In the genomic region with DNA sequence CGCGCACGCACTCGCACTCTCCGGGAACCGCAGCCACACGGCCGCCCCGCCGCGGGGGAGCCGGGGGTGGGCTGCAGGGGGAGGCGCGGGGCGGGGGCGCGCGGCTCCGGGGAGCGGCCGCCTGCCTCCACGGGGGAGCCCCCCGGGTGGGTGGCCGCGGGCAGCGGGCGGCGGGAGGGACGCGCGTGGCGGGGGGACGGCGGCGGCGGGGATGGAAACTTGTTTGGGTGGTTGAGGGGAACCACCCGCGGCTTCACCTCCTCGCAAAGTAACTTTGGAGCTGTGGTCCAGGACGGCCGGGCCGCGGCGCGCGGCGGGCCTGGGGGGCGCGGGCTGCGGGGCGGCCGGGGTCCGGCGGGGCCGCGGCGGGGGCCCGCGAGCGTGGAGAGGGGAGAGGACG, we compare ENCODE assay signal across 8 mouse cellular contexts. TPM values are rescaled to one million over a fixed set of nuclear protein-coding genes. Genes with fewer than 3 reads are reported as not detected.
DNase-seq lines count a peak whose midpoint lies in the region; ATAC-seq lines count a peak whose summit lies in the region.

No protein-coding gene starts in this region.

- peak overlapping the region; percentile 86 for H3K4me2 ChIP-seq in heart, embryonic 16.5 days (ENCODE audit: low read depth, low read length)
- H3K4me2 ChIP-seq in hindbrain, embryonic 15.5 days: peak overlapping the region; percentile 79
- peak overlapping the region; percentile 87 for H3K4me2 ChIP-seq in midbrain, embryonic 13.5 days (replicated peaks)

- peak; percentile 8; the same call in 1 of the 2 replicates for ATAC-seq in heart, embryonic 16.5 days (replicated peaks; ENCODE audit: extremely low read depth, insufficient read depth, low FRiP score)
- peak; percentile 17 for ATAC-seq in hindbrain, embryonic 15.5 days (ENCODE audit: low FRiP score, low read depth)
- peak; percentile 32 for ATAC-seq in midbrain, embryonic 13.5 days
- ATAC-seq in inflammation-experienced regulatory T-cells, adult 6 months: no peak
- no peak for ATAC-seq in megakaryocyte-erythroid progenitor cell, adult 5-6 weeks (replicated peaks; ENCODE audit: low FRiP score, low TSS enrichment, poor library complexity, severe bottlenecking)

- H3K27me3 ChIP-seq in heart, embryonic 16.5 days (ENCODE audit: control insufficient read depth, insufficient read depth, low read length): no peaks in the 10 kb centered on the region
- H3K27me3 ChIP-seq in hindbrain, embryonic 15.5 days: no peaks in the 10 kb centered on the region
- no peaks in the 10 kb centered on the region for H3K27me3 ChIP-seq in midbrain, embryonic 13.5 days

- peak overlapping the region; percentile 97 for H3K9ac ChIP-seq in heart, embryonic 16.5 days (ENCODE audit: low read length)
- H3K9ac ChIP-seq in hindbrain, embryonic 15.5 days: peak overlapping the region; percentile 67
- H3K9ac ChIP-seq in midbrain, embryonic 13.5 days (replicated peaks): peak overlapping the region; percentile 92

- no peak for DNase-seq in heart, postnatal 4 days
- DNase-seq in R1 (ENCODE audit: low read depth, low spot score): peak; percentile 41
- DNase-seq in testis, postnatal 14 days (ENCODE audit: low spot score): no peak

- H3K4me1 ChIP-seq in heart, embryonic 16.5 days (ENCODE audit: control insufficient read depth, insufficient read depth, low read length): peaks cover 22% of the 10 kb centered on the region
- peaks cover 33% of the 10 kb centered on the region for H3K4me1 ChIP-seq in hindbrain, embryonic 15.5 days (replicated peaks)
- H3K4me1 ChIP-seq in midbrain, embryonic 13.5 days (replicated peaks): peaks cover 34% of the 10 kb centered on the region

- H3K27ac ChIP-seq in heart, embryonic 16.5 days (ENCODE audit: low read length): peak overlapping the region; percentile 94
- H3K27ac ChIP-seq in hindbrain, embryonic 15.5 days (replicated peaks): peak overlapping the region; percentile 98
- peak overlapping the region; percentile 96 for H3K27ac ChIP-seq in midbrain, embryonic 13.5 days

- H3K4me3 ChIP-seq in heart, embryonic 16.5 days (ENCODE audit: low read length): peak overlapping the region; percentile 81
- peak overlapping the region; percentile 79 for H3K4me3 ChIP-seq in hindbrain, embryonic 15.5 days
- H3K4me3 ChIP-seq in midbrain, embryonic 13.5 days (replicated peaks): peak overlapping the region; percentile 98

- no peaks in the 10 kb centered on the region for H3K36me3 ChIP-seq in heart, embryonic 16.5 days (ENCODE audit: control insufficient read depth, insufficient read depth)
- H3K36me3 ChIP-seq in hindbrain, embryonic 15.5 days: no peaks in the 10 kb centered on the region
- H3K36me3 ChIP-seq in midbrain, embryonic 13.5 days: no peaks in the 10 kb centered on the region

- H3K9me3 ChIP-seq in heart, embryonic 16.5 days (replicated peaks; ENCODE audit: control insufficient read depth, low read length): no peaks in the 10 kb centered on the region
- H3K9me3 ChIP-seq in hindbrain, embryonic 15.5 days: no peaks in the 10 kb centered on the region
- H3K9me3 ChIP-seq in midbrain, embryonic 13.5 days: no peaks in the 10 kb centered on the region

- WGBS in heart, embryonic 16.5 days: under 1% methylated on average over 47 of the region's 61 CpGs
- 0% methylated on average over 25 of the region's 61 CpGs for WGBS in hindbrain, embryonic 15.5 days
- 2% methylated on average over 30 of the region's 61 CpGs for WGBS in midbrain, embryonic 13.5 days

RNA-seq across cellular contexts. Expression of gene Ssbp2, which starts 1.2 kb away (rescaled TPM):
- polyA plus RNA-seq in heart, embryonic 16.5 days (2015; fragmentation: Nextera tagmentation; extraction: Ambion mirVana): 111 and 114 TPM in 2 replicates
- 10 to 100 TPM; 56.3 to 62.0 TPM for total RNA-seq in heart, postnatal 4 days (2021)
- polyA plus RNA-seq in hindbrain, embryonic 15.5 days (2015; fragmentation: Nextera tagmentation; extraction: Ambion mirVana): 205 and 211 TPM in 2 replicates
- 225 and 231 TPM in 2 replicates for polyA plus RNA-seq in midbrain, embryonic 13.5 days (2015; fragmentation: Nextera tagmentation; extraction: Ambion mirVana)
- polyA plus RNA-seq in inflammation-experienced regulatory T-cells, adult 6 months (2017; shearing (Covaris generic)): 100 to 1,000 TPM in 2 of 3 experiments, 10 to 100 TPM in 1; 27.3 to 231 (median 181) TPM
- 92.6 and 94.0 TPM in 2 replicates for total RNA-seq in megakaryocyte-erythroid progenitor cell, adult 5-6 weeks (2014; fragmentation: Nextera tagmentation)
- total RNA-seq in megakaryocyte-erythroid progenitor cell, adult 5-6 weeks (2017): 42.8 and 75.8 TPM in 2 replicates

Comparison
In these comparisons a context has a peak if more than half of its experiments do, and no peak if none do; other contexts are left out.
1. ATAC-seq: peak in heart, embryonic 16.5 days (single experiment), hindbrain, embryonic 15.5 days (single experiment) and midbrain, embryonic 13.5 days (single experiment); none in inflammation-experienced regulatory T-cells, adult 6 months (single experiment) and megakaryocyte-erythroid progenitor cell, adult 5-6 weeks (single experiment).
2. Peak in every context shown above with its lines, with median percentiles within 50 percentile points of each other: H3K27ac ChIP-seq, H3K4me2 ChIP-seq, H3K4me3 ChIP-seq and H3K9ac ChIP-seq.